Mouse (Mus musculus): ENCODE measurements at regions not wholly inside any gene's neighbourhood (a gene's known extent, or its start where the extent isn't known, plus 50 kb on each side); places are given as distances from the start of the nearest gene placed in this dataset.

GRCm38 (mm10) chr15:24161974-24162373 lies 1251.6 kb downstream of the Basp1 start:
- no peak for ATAC-seq (ENCODE audit: low FRiP score)
- H3K4me3 ChIP-seq: no peak overlapping the region
- H3K36me3 ChIP-seq: no peaks in the 10 kb centered on the region
- no peaks in the 10 kb centered on the region for H3K9me3 ChIP-seq (replicated peaks)
- no peak overlapping the region for H3K27ac ChIP-seq
- H3K4me2 ChIP-seq (replicated peaks): no peak overlapping the region
- H3K4me1 ChIP-seq: no peaks in the 10 kb centered on the region
- H3K9ac ChIP-seq: no peak overlapping the region
- H3K27me3 ChIP-seq: no peaks in the 10 kb centered on the region
- WGBS: 90% methylated on average over 9 of the region's 9 CpGs

DNA sequence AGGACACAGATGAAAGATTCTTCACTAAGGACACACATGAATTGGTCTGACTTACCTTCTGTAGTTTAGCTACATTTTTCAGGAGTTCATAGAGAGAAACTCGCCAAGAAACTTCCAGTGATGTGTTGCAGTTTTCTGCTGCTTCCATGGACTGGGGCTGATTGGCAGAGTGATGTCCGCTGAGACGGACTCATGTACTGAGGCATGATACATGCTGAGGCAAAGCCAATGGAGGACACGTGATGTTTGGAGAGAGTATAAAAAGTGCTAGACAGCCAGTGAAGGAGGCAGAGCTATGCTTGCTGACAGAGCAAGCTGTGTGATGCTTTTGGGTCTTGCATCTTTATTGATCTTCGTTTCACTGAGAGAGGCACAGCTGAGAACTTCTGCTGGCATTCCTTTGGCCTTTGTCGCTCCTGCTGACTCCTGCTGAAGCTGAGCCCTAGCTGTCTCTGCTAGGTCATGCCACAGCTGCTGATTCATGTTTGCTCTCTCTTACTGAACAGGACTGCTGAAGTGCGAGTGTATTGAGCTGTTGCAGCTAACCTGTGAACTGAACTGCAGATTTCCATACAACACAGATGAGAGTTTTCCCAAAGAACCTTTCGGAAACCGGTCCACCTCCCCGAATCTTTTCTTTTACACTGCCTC lies 1255.7 kb downstream of the Basp1 start:
- H3K9me3 ChIP-seq (replicated peaks): no peaks in the 10 kb centered on the region
- H3K36me3 ChIP-seq: no peaks in the 10 kb centered on the region
- WGBS: 79% methylated on average over 10 of the region's 10 CpGs
- no peak overlapping the region for H3K4me3 ChIP-seq
- H3K4me1 ChIP-seq: no peaks in the 10 kb centered on the region
- H3K4me2 ChIP-seq (replicated peaks): no peak overlapping the region
- no peak for ATAC-seq (ENCODE audit: low FRiP score)
- no peak overlapping the region for H3K27ac ChIP-seq
- no peaks in the 10 kb centered on the region for H3K27me3 ChIP-seq
- H3K9ac ChIP-seq: no peak overlapping the region

DNA sequence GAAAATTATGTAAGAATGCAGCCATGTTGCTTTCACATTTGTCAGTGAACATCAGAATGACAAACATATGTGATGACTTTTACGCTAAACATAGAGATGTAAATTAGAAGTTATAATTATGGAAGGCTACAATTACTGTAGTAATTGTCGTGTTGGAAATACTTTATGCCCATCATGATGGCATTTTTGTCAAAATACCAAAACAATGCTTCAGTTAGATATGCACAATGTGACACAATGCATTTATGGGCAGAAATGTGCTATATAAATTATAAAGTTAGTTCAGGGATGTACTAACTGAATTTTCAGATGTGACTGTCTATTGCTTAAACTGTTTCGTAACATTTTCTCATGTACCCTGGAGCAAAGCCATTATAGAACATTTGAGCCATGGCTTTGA lies 1259.3 kb downstream of the Basp1 start:
- ATAC-seq (ENCODE audit: low FRiP score): no peak
- H3K4me3 ChIP-seq: no peak overlapping the region
- H3K27ac ChIP-seq: no peak overlapping the region
- H3K4me1 ChIP-seq: no peaks in the 10 kb centered on the region
- no peaks in the 10 kb centered on the region for H3K36me3 ChIP-seq
- H3K4me2 ChIP-seq (replicated peaks): no peak overlapping the region
- no peaks in the 10 kb centered on the region for H3K27me3 ChIP-seq
- no peaks in the 10 kb centered on the region for H3K9me3 ChIP-seq (replicated peaks)
- no peak overlapping the region for H3K9ac ChIP-seq
- WGBS: 94% methylated on average over 3 of the region's 3 CpGs

DNA sequence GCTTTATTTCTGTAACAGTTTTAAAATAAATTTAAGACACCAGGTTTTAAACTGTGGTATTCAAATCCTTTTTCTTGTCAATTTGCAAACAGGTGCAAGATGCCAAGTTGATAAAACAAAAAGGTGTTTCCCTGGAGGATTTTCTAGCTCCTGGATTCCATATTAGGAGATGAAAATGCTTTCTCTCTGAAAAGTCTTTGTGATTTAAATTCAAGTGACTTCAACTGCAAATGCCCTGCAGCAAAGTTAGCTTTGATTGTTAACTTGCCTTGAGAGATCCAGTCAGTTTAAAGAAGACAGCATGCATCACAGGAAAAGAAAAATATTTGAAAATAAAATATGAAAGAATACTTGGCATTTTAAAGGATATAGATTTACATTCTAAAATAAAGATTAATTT lies 1289.3 kb downstream of the Basp1 start:
- H3K4me3 ChIP-seq: no peak overlapping the region
- H3K9me3 ChIP-seq (replicated peaks): no peaks in the 10 kb centered on the region
- H3K4me2 ChIP-seq (replicated peaks): no peak overlapping the region
- no peaks in the 10 kb centered on the region for H3K4me1 ChIP-seq
- H3K9ac ChIP-seq: no peak overlapping the region
- no peak overlapping the region for H3K27ac ChIP-seq
- H3K36me3 ChIP-seq: no peaks in the 10 kb centered on the region
- no peaks in the 10 kb centered on the region for H3K27me3 ChIP-seq
- ATAC-seq (ENCODE audit: low FRiP score): no peak

- no peak overlapping the region for H3K9ac ChIP-seq
- H3K4me1 ChIP-seq: no peaks in the 10 kb centered on the region
- H3K4me3 ChIP-seq: no peak overlapping the region
- no peak overlapping the region for H3K27ac ChIP-seq
- H3K4me2 ChIP-seq (replicated peaks): no peak overlapping the region
- no peak for ATAC-seq (ENCODE audit: low FRiP score)
- no peaks in the 10 kb centered on the region for H3K36me3 ChIP-seq
- H3K27me3 ChIP-seq: no peaks in the 10 kb centered on the region
- H3K9me3 ChIP-seq (replicated peaks): no peaks in the 10 kb centered on the region
- WGBS: 82% methylated on average over 5 of the region's 5 CpGs
Observed at GRCm38 (mm10) chr15:24086267-24086666, 1327.3 kb downstream of the Basp1 start.

- peak; percentile 95 for ATAC-seq (ENCODE audit: low FRiP score)
- no peaks in the 10 kb centered on the region for H3K36me3 ChIP-seq
- H3K9ac ChIP-seq: no peak overlapping the region
- no peak overlapping the region for H3K4me3 ChIP-seq
- H3K9me3 ChIP-seq (replicated peaks): no peaks in the 10 kb centered on the region
- no peaks in the 10 kb centered on the region for H3K27me3 ChIP-seq
- no peaks in the 10 kb centered on the region for H3K4me1 ChIP-seq
- no peak overlapping the region for H3K27ac ChIP-seq
- no peak overlapping the region for H3K4me2 ChIP-seq (replicated peaks)
- whole genome bisulfite sequencing: 45% methylated on average over 3 of the region's 3 CpGs
Observed at GRCm38 (mm10) chr15:24053197-24053596, 1360.4 kb downstream of the Basp1 start.

GRCm38 (mm10) chr15:24040847-24041246 lies 1372.7 kb downstream of the Basp1 start:
- H3K9me3 ChIP-seq (replicated peaks): no peaks in the 10 kb centered on the region
- H3K36me3 ChIP-seq: no peaks in the 10 kb centered on the region
- H3K27me3 ChIP-seq: no peaks in the 10 kb centered on the region
- ATAC-seq (ENCODE audit: low FRiP score): 0 out of 2 replicates have a peak, but pooled peaks have one; percentile 40
- H3K27ac ChIP-seq: no peak overlapping the region
- H3K4me2 ChIP-seq (replicated peaks): no peak overlapping the region
- WGBS: 37% methylated on average over 2 of the region's 2 CpGs
- no peak overlapping the region for H3K9ac ChIP-seq
- H3K4me3 ChIP-seq: no peak overlapping the region
- no peaks in the 10 kb centered on the region for H3K4me1 ChIP-seq

- 80% methylated on average over 5 of the region's 5 CpGs for WGBS
- no peak overlapping the region for H3K4me2 ChIP-seq (replicated peaks)
- no peaks in the 10 kb centered on the region for H3K36me3 ChIP-seq
- no peaks in the 10 kb centered on the region for H3K9me3 ChIP-seq (replicated peaks)
- H3K27me3 ChIP-seq: no peaks in the 10 kb centered on the region
- no peak overlapping the region for H3K27ac ChIP-seq
- no peak overlapping the region for H3K4me3 ChIP-seq
- no peaks in the 10 kb centered on the region for H3K4me1 ChIP-seq
- ATAC-seq (ENCODE audit: low FRiP score): no peak
- no peak overlapping the region for H3K9ac ChIP-seq
Observed at GRCm38 (mm10) chr15:24039174-24039573, 1374.4 kb downstream of the Basp1 start.

DNA sequence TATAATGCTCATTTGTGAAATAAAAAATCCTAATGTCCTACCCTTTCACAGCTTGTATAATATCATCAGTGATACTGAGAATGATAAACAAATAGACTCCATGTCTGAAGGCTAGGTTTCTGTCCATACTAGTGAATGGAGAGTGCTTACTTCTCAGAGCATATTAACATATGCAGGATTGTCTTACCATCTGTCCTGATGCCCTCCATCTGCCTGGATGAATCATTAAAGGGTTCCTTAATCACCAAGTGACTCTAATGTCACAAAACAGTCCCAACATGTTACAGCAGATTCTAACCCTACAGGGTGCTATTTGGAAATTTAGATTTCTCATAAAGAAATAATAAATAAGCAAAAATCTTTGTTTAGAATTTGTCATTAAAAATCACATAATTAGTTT lies 1391.4 kb downstream of the Basp1 start:
- H3K27me3 ChIP-seq: no peaks in the 10 kb centered on the region

GRCm38 (mm10) chr15:24004711-24005110 lies 1408.9 kb downstream of the Basp1 start:
- H3K27me3 ChIP-seq: no peaks in the 10 kb centered on the region
- H3K9ac ChIP-seq: no peak overlapping the region
- H3K9me3 ChIP-seq (replicated peaks): no peaks in the 10 kb centered on the region
- H3K4me3 ChIP-seq: no peak overlapping the region
- WGBS: 88% methylated on average over 2 of the region's 2 CpGs
- no peaks in the 10 kb centered on the region for H3K4me1 ChIP-seq
- H3K27ac ChIP-seq: no peak overlapping the region
- no peak for ATAC-seq (ENCODE audit: low FRiP score)
- no peaks in the 10 kb centered on the region for H3K36me3 ChIP-seq
- no peak overlapping the region for H3K4me2 ChIP-seq (replicated peaks)

More for the DNA sequence above, 1391.4 kb downstream of the Basp1 start:
- Histone ChIP-seq H3K4me1 (no peaks in the 10 kb centered on the region), H3K4me2 (replicated peaks) (no peak overlapping the region), H3K4me3 (no peak overlapping the region), H3K27ac (no peak overlapping the region), H3K36me3 (no peaks in the 10 kb centered on the region), H3K9me3 (replicated peaks) (no peaks in the 10 kb centered on the region), H3K9ac (no peak overlapping the region)
- no peak for ATAC-seq (ENCODE audit: low FRiP score)

DNA sequence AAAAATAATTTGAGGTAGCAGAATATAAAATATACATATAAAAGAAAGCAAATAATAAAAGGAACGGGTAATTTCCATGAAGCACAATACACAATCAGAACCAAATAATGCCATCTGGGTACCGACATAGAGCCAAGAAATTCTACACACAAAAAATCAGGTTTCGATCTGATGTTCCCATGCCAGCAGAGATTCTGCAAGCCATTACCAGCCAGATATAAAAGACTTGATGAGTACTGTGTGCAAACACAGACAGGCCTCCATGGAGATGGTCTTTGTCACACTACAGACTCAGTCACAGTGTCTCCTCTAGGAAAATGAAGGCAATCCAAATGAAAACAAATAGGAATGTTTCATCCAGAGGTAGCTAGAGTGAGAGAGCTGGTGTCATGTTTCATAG lies 1430.7 kb downstream of the Cdh18 start:
- no peaks in the 10 kb centered on the region for H3K27me3 ChIP-seq

More for the DNA sequence above, 1430.7 kb downstream of the Cdh18 start:
- 90% methylated on average over 3 of the region's 3 CpGs for WGBS
- Histone ChIP-seq H3K9ac (no peak overlapping the region), H3K9me3 (replicated peaks) (no peaks in the 10 kb centered on the region), H3K4me3 (no peak overlapping the region), H3K4me1 (no peaks in the 10 kb centered on the region), H3K27ac (no peak overlapping the region), H3K36me3 (no peaks in the 10 kb centered on the region), H3K4me2 (replicated peaks) (no peak overlapping the region)
- no peak for ATAC-seq (ENCODE audit: low FRiP score)

All from hindbrain, embryonic 12.5 days (tissue).